Comparison of ENCODE assay signal across 8 mouse cellular contexts in genomic region chr19:46337719-46338330, GRCm38 (mm10). TPM values are rescaled to one million over a fixed set of nuclear protein-coding genes. Genes with fewer than 3 reads are reported as not detected.
DNase-seq lines count a peak whose midpoint lies in the region; ATAC-seq and TF ChIP-seq lines count a peak whose summit lies in the region.

No protein-coding gene starts in this region.

- H3K27me3 ChIP-seq in lung, embryonic 14.5 days (ENCODE audit: insufficient read depth, low read length) = no peaks in the 10 kb centered on the region
- H3K27me3 ChIP-seq in embryonic facial prominence, embryonic 14.5 days (replicated peaks; ENCODE audit: control insufficient read depth, insufficient read depth, low read length) = no peaks in the 10 kb centered on the region
- H3K27me3 ChIP-seq in intestine, postnatal 0 days (replicated peaks; ENCODE audit: control insufficient read depth, insufficient read depth, low read length) = no peaks in the 10 kb centered on the region
- H3K27me3 ChIP-seq in neural tube, embryonic 15.5 days (replicated peaks) = no peaks in the 10 kb centered on the region

- H3K4me1 ChIP-seq in lung, embryonic 14.5 days (ENCODE audit: insufficient read depth) = peaks cover 3% of the 10 kb centered on the region; the same call in 1 of the 2 replicates
- peaks cover 7% of the 10 kb centered on the region for H3K4me1 ChIP-seq in embryonic facial prominence, embryonic 14.5 days (ENCODE audit: control insufficient read depth, insufficient read depth, low read length)
- H3K4me1 ChIP-seq in intestine, postnatal 0 days (replicated peaks; ENCODE audit: control insufficient read depth, insufficient read depth, low read length) = 0 out of 2 replicates have a peak, but pooled peaks cover 12% of the 10 kb centered on the region
- peaks cover 31% of the 10 kb centered on the region for H3K4me1 ChIP-seq in neural tube, embryonic 15.5 days

- peak overlapping the region; percentile 59 for H3K4me3 ChIP-seq in lung, embryonic 14.5 days (ENCODE audit: low read depth, low read length)
- H3K4me3 ChIP-seq in embryonic facial prominence, embryonic 14.5 days (ENCODE audit: low read depth, low read length) = peak overlapping the region; percentile 83
- peak overlapping the region; percentile 80 for H3K4me3 ChIP-seq in intestine, postnatal 0 days (ENCODE audit: low read depth, low read length)
- H3K4me3 ChIP-seq in neural tube, embryonic 15.5 days (replicated peaks) = peak overlapping the region; percentile 68

- 37% methylated on average over 15 of the region's 15 CpGs for WGBS in lung, embryonic 14.5 days
- 31% methylated on average over 15 of the region's 15 CpGs for WGBS in embryonic facial prominence, embryonic 14.5 days
- WGBS in intestine, postnatal 0 days = 29% methylated on average over 15 of the region's 15 CpGs
- 26% methylated on average over 15 of the region's 15 CpGs for whole genome bisulfite sequencing in neural tube, embryonic 15.5 days

- peak overlapping the region; percentile 65 for H3K4me2 ChIP-seq in lung, embryonic 14.5 days
- peak overlapping the region; percentile 77 for H3K4me2 ChIP-seq in embryonic facial prominence, embryonic 14.5 days (ENCODE audit: low read depth, low read length)
- peak overlapping the region; percentile 85 for H3K4me2 ChIP-seq in intestine, postnatal 0 days (replicated peaks; ENCODE audit: low read depth)
- H3K4me2 ChIP-seq in neural tube, embryonic 15.5 days = peak overlapping the region; percentile 86

- H3K36me3 ChIP-seq in lung, embryonic 14.5 days (ENCODE audit: insufficient read depth) = no peaks in the 10 kb centered on the region
- no peaks in the 10 kb centered on the region for H3K36me3 ChIP-seq in embryonic facial prominence, embryonic 14.5 days (ENCODE audit: control insufficient read depth, insufficient read depth, low read length)
- H3K36me3 ChIP-seq in intestine, postnatal 0 days (ENCODE audit: control insufficient read depth, insufficient read depth) = no peaks in the 10 kb centered on the region
- H3K36me3 ChIP-seq in neural tube, embryonic 15.5 days = no peaks in the 10 kb centered on the region

- DNase-seq in lung, embryonic 14.5 days = no peak
- DNase-seq in lung, postnatal 25 days (ENCODE audit: low spot score) = no peak
- DNase-seq in embryonic facial prominence, embryonic 14.5 days (ENCODE audit: low spot score) = no peak
- no peak for DNase-seq in cerebellum, adult 18-20 months
- no peak for DNase-seq in embryo, embryonic 9.5 days (ENCODE audit: extremely low spot score)
- no peak for DNase-seq in gastrocnemius, postnatal 36 days

- H3K9me3 ChIP-seq in lung, embryonic 14.5 days (ENCODE audit: low read depth, low read length) = no peaks in the 10 kb centered on the region
- no peaks in the 10 kb centered on the region for H3K9me3 ChIP-seq in embryonic facial prominence, embryonic 14.5 days (ENCODE audit: control insufficient read depth, low read length)
- H3K9me3 ChIP-seq in intestine, postnatal 0 days (ENCODE audit: control insufficient read depth) = no peaks in the 10 kb centered on the region
- H3K9me3 ChIP-seq in neural tube, embryonic 15.5 days (replicated peaks) = no peaks in the 10 kb centered on the region

- H3K9ac ChIP-seq in lung, embryonic 14.5 days = peak overlapping the region; percentile 66
- peak overlapping the region; percentile 79 for H3K9ac ChIP-seq in embryonic facial prominence, embryonic 14.5 days (ENCODE audit: low read depth, low read length)
- H3K9ac ChIP-seq in intestine, postnatal 0 days (ENCODE audit: low read depth, low read length) = peak overlapping the region; percentile 73
- H3K9ac ChIP-seq in neural tube, embryonic 15.5 days (replicated peaks) = peak overlapping the region; percentile 67

- ATAC-seq in lung, embryonic 14.5 days (ENCODE audit: insufficient read depth) = peak; percentile 15
- peak; percentile 1; the same call in 1 of the 2 replicates for ATAC-seq in embryonic facial prominence, embryonic 14.5 days (ENCODE audit: low read depth)
- no peak for ATAC-seq in intestine, postnatal 0 days
- peak; percentile 8 for ATAC-seq in neural tube, embryonic 15.5 days (ENCODE audit: low FRiP score)

- no peak overlapping the region for H3K27ac ChIP-seq in lung, embryonic 14.5 days (ENCODE audit: low read depth)
- peak overlapping the region; percentile 35; the same call in 1 of the 2 replicates for H3K27ac ChIP-seq in embryonic facial prominence, embryonic 14.5 days (replicated peaks; ENCODE audit: low read depth, low read length)
- no peak overlapping the region for H3K27ac ChIP-seq in intestine, postnatal 0 days (ENCODE audit: low read depth, low read length)
- H3K27ac ChIP-seq in neural tube, embryonic 15.5 days (replicated peaks) = peak overlapping the region; percentile 83

- intact Hi-C loops in gastrocnemius, postnatal 36 days (cut with DNase I) = no loop called here

- TF ChIP-seq CTCF in lung, embryonic 14.5 days (IDR thresholded peaks at IDR 0.05; ENCODE audit: low read depth) = no peak
- TF ChIP-seq CTCF in intestine, postnatal 0 days (IDR thresholded peaks at IDR 0.05; ENCODE audit: low read depth) = no peak

RNA-seq across cellular contexts. Expression of gene Cuedc2, which starts 0.7 kb away (rescaled TPM):
- 132 and 145 TPM in 2 replicates for polyA plus RNA-seq in lung, embryonic 14.5 days (2014; fragmentation: Nextera tagmentation; extraction: Ambion mirVana)
- 174 and 184 TPM in 2 replicates for polyA plus RNA-seq in embryonic facial prominence, embryonic 14.5 days (2014; fragmentation: Nextera tagmentation; extraction: Ambion mirVana)
- 78.8 and 80.0 TPM in 2 replicates for polyA plus RNA-seq in intestine, postnatal 0 days (2015; fragmentation: Nextera tagmentation; extraction: Ambion mirVana)
- polyA plus RNA-seq in neural tube, embryonic 15.5 days (2015; fragmentation: Nextera tagmentation; extraction: Ambion mirVana) = 322 and 350 TPM in 2 replicates
- total RNA-seq in gastrocnemius, postnatal 36 days (2021) = 10 to 100 TPM; 55.9 to 56.4 TPM

RNA-seq across cellular contexts. Expression of gene Mfsd13a, which starts 3.1 kb away (rescaled TPM):
- polyA plus RNA-seq in lung, embryonic 14.5 days (2014; fragmentation: Nextera tagmentation; extraction: Ambion mirVana) = 9.9 and 11.6 TPM in 2 replicates
- 3.7 and 4.6 TPM in 2 replicates for polyA plus RNA-seq in embryonic facial prominence, embryonic 14.5 days (2014; fragmentation: Nextera tagmentation; extraction: Ambion mirVana)
- polyA plus RNA-seq in intestine, postnatal 0 days (2015; fragmentation: Nextera tagmentation; extraction: Ambion mirVana) = 11.8 and 12.7 TPM in 2 replicates
- polyA plus RNA-seq in neural tube, embryonic 15.5 days (2015; fragmentation: Nextera tagmentation; extraction: Ambion mirVana) = 13.2 and 13.9 TPM in 2 replicates
- total RNA-seq in gastrocnemius, postnatal 36 days (2021) = 1 to 10 TPM in 1 of 2 experiments, under 1 TPM in 1; 0.79 to 1.1 TPM

RNA-seq across cellular contexts. Expression of gene Fbxl15, which starts 9.8 kb away (rescaled TPM):
- polyA plus RNA-seq in lung, embryonic 14.5 days (2014; fragmentation: Nextera tagmentation; extraction: Ambion mirVana) = 12.6 and 13.1 TPM in 2 replicates
- 13.8 and 14.7 TPM in 2 replicates for polyA plus RNA-seq in embryonic facial prominence, embryonic 14.5 days (2014; fragmentation: Nextera tagmentation; extraction: Ambion mirVana)
- 22.0 and 25.3 TPM in 2 replicates for polyA plus RNA-seq in intestine, postnatal 0 days (2015; fragmentation: Nextera tagmentation; extraction: Ambion mirVana)
- polyA plus RNA-seq in neural tube, embryonic 15.5 days (2015; fragmentation: Nextera tagmentation; extraction: Ambion mirVana) = 44.0 and 52.3 TPM in 2 replicates
- 1 to 10 TPM; 2.7 to 2.9 TPM for total RNA-seq in gastrocnemius, postnatal 36 days (2021)

RNA-seq across cellular contexts. Expression of gene Psd, which starts 10.9 kb away (rescaled TPM):
- 9.9 and 10.5 TPM in 2 replicates for polyA plus RNA-seq in lung, embryonic 14.5 days (2014; fragmentation: Nextera tagmentation; extraction: Ambion mirVana)
- polyA plus RNA-seq in embryonic facial prominence, embryonic 14.5 days (2014; fragmentation: Nextera tagmentation; extraction: Ambion mirVana) = 5.8 and 8.6 TPM in 2 replicates
- 27.1 and 30.1 TPM in 2 replicates for polyA plus RNA-seq in intestine, postnatal 0 days (2015; fragmentation: Nextera tagmentation; extraction: Ambion mirVana)
- 88.4 and 118 TPM in 2 replicates for polyA plus RNA-seq in neural tube, embryonic 15.5 days (2015; fragmentation: Nextera tagmentation; extraction: Ambion mirVana)
- under 1 TPM; 0.51 to 0.62 TPM for total RNA-seq in gastrocnemius, postnatal 36 days (2021)

RNA-seq across cellular contexts. Expression of gene 2310034G01Rik, which starts 12.3 kb away (rescaled TPM):
- 1.1 and 1.3 TPM in 2 replicates for polyA plus RNA-seq in lung, embryonic 14.5 days (2014; fragmentation: Nextera tagmentation; extraction: Ambion mirVana)
- 1.8 and 3.6 TPM in 2 replicates for polyA plus RNA-seq in embryonic facial prominence, embryonic 14.5 days (2014; fragmentation: Nextera tagmentation; extraction: Ambion mirVana)
- polyA plus RNA-seq in intestine, postnatal 0 days (2015; fragmentation: Nextera tagmentation; extraction: Ambion mirVana) = 1.1 and 1.3 TPM in 2 replicates
- 2.4 and 2.7 TPM in 2 replicates for polyA plus RNA-seq in neural tube, embryonic 15.5 days (2015; fragmentation: Nextera tagmentation; extraction: Ambion mirVana)
- total RNA-seq in gastrocnemius, postnatal 36 days (2021) = under 1 TPM; 0.25 to 0.38 TPM

Comparison
In these comparisons a context has a peak if more than half of its experiments do, and no peak if none do; other contexts are left out.
1. H3K27ac ChIP-seq: peak in embryonic facial prominence, embryonic 14.5 days (single experiment) and neural tube, embryonic 15.5 days (single experiment); none in lung, embryonic 14.5 days (single experiment) and intestine, postnatal 0 days (single experiment).
2. Peak in every context shown above with its lines, with median percentiles within 50 percentile points of each other: H3K4me2 ChIP-seq, H3K4me3 ChIP-seq and H3K9ac ChIP-seq.